Mouse (Mus musculus) cerebellum, postnatal 10 days (tissue): Measurements from ENCODE around the gene Zfp180.
A peak's percentile ranks its signal among the peaks of the same experiment; 100 is the strongest.
"Not testable (repeated sequence)": the region's sequence is repeated elsewhere in the genome, so short reads cannot be mapped to it uniquely, and the experiment has no call there.

Source experiments
- DNase-seq, 2 experiments: peaks; one replicate each; pipeline ENCODE4 v3.0.0; 2021; ENCODE audit warnings: mixed read lengths in 2 of 2

The Zfp180 gene

DNA sequence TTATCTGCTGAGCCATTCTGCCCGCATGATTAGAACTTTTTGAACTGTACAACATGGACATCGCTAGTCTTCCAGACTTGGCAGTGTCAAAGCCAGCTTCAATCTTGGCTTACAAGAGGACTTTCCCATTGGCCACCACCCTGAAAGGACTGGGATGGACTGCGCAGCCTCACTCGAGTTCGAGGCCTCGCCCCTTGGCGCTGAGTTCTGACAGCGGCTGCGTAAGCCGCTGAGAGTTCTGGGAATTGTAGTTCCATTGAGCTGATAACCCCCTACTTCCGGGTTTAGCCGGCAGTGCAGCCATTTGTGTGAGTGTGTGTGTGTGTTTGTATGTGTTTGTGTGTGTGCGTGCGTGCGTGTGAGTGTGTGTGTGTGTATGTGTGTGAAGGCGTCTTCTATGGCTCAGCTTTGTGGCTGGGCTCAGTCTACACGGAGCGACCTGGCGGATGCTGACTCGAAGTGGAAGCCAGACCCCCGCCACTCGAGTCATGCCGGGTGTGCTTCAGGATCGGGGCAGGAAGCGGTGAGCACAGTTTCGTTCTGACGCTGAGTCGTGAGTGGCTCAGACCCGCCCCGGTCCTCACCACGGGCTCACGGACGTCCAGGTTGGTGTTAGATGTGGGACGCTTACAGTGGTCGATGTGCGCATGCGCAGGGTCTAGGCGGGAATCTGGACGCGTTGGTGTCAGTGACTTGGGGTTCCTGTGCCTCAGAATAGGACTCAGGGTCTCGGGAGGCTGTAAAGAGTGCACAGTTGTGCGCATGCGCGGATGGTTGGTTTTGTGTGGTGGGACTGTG is at the start of gene Zfp180:
Gene Zfp180 (plus strand): TSS at position 291 of the 798 bp plus-strand sequence.
- peak; percentile 96 to 98 for DNase-seq

- no peak for DNase-seq
These were observed 28.9 kb upstream of the Zfp180 start, which contains the start of gene Vmn1r183 for GRCm38 (mm10) chr7:24052660-24053304. Gene Vmn1r183 (plus strand): TSS chr7:24053254.

GRCm38 (mm10) chr7:24074424-24074823 is 7.3 kb upstream of the Zfp180 start:
- not testable (repeated sequence) for DNase-seq

DNA sequence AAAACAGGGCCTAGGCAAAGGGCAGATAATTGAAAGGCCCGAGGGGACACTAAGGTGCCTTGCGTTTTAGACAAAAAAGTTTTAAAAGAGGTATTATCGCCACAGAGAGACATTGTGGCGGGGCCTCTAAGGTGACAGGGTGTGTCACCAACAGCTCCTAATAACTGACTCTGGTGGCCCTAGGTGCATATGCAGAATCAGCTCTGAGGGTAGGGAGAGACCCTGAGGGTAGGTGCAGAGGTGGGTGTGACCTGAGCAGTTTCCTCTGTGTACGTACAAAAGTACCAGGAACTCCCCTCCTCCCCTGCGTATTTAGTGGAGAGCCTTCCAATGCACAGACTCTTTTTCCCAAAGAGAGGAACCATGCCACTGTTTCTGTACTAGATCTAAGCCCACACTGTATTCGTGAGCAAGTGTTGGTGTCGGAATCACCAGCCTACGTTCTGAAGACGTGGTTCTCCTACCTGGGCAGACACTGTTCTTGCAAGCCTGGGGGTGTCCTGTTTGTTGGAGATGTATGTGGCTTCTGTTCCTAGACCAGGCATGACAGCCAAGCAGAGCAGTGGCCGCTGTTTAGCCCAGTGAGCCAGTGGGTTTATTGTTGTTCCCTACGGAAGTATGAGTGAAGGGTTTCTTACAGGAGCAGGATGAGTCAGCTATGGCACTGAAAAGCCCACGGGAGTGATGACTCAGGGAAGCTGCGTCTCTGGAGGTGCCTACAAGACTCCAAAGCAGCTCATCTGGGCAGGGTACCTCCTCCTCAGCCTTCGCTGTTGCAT is 922 bp downstream of the Zfp180 start:
- DNase-seq, result peak in 1 of 2 experiments; percentile 5

DNA sequence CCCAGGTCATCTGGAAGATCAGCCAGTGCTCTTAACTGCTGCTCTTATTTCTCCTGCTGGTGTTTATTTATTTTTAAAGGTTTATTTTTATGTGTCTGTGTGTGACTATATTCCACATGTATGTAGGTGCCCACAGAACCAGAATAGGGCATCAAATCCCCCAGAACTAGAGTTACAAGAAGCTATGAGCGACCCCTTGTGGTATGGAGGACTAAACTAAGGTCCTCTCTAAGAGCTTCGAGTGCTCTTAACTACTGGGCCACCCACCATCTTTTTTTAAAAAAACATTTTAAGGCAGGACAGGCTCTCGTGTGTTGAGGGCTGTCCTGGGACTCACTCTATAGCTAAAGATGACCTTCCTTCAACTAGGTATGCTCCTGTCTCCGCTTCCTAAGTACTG is 5.1 kb downstream of the Zfp180 start:
- DNase-seq, result no peak

- no peak for DNase-seq
These were observed 5.9 kb downstream of the Zfp180 start for GRCm38 (mm10) chr7:24087485-24088125.

GRCm38 (mm10) chr7:24104403-24104802 is 22.7 kb downstream of the Zfp180 start:
- DNase-seq, result no peak

- DNase-seq, result peak in 1 of 2 experiments; percentile 13
These were observed 23.5 kb downstream of the Zfp180 start for GRCm38 (mm10) chr7:24105144-24105703.

DNA sequence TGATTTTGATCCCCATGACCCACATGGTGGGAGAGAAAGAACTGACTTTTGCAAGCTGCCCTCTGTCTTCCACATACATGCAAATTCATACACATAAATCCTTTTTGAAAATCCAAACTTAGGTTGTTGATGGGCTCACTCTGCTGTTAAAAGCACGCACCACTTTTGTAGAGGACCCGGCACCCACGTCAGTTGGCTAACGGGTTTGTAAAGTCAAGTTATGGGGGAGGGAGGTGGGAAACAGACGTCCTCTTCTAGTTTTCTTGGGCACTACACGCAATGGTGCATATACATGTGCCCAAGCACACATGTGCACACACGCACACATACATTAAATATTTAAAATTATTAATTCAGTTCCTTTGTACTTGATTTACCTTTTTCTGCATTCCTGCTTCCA is 29.1 kb downstream of the Zfp180 start:
- DNase-seq, result no peak

GRCm38 (mm10) chr7:24111772-24112155 is 30.0 kb downstream of the Zfp180 start:
- peak in 1 of 2 experiments; percentile 41 for DNase-seq

DNA sequence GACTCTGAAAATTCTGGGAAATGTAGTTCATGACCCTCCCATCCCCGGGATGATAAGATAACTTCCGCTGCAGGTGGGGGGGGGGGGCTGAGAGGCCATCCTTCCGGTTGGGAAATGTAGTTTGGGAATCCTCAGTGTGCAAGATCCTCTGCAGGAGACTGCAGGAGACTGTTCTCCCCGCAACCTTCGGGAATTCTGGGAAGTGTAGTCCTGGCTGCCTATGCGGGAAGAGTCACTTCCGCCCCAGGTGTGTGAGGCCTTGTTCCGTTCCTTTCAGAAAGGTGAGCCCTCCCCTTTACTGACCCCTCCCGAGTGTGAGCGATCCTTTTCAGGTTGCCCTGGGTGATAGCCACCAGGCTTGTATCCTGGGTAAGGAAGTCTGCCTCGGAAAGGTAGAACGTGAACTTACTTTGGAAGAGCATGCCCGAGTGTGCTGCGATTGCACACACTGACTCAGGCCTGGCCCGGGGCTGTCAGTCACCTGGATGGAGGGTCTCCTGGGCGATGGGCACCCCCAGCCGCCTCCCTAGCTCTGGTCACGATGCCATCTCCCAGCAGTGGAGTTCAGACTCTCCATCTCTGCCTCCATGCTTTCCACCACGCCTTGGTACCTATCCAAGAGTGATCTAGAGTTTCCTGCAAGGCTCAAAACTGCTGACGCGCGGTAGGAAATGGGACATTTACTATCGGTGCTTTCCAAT is 30.6 kb downstream of the Zfp180 start, which contains the start of gene Zfp112:
Gene Zfp112 (plus strand): TSS at position 159 of the 701 bp plus-strand sequence.
- peak; percentile 87 to 91 for DNase-seq

- DNase-seq, result peak; percentile 75 to 76
These were observed 31.3 kb downstream of the Zfp180 start for GRCm38 (mm10) chr7:24113001-24113400.

DNA sequence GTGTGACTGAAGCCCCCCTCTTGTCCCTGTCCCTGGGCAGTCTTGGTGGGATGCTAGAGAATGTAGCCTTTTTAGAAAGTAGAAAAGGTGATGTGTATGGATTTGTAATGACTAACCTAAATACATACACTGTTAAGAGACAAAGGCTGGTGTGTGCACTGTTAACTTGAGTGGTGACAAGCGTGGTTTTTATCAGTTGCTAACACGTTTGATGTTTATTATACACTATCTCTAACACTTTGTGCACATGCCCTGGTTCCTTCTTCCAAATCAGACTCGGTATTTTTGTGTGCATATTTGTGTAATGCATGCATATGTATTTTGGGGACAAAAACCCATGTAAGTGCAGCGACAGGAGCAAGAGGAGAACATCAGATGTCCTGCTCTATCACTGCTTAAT is 34.9 kb downstream of the Zfp180 start:
- no peak for DNase-seq

GRCm38 (mm10) chr7:24133425-24133995 is 51.8 kb downstream of the Zfp180 start:
- peak in 1 of 2 experiments; percentile 6 for DNase-seq

DNA sequence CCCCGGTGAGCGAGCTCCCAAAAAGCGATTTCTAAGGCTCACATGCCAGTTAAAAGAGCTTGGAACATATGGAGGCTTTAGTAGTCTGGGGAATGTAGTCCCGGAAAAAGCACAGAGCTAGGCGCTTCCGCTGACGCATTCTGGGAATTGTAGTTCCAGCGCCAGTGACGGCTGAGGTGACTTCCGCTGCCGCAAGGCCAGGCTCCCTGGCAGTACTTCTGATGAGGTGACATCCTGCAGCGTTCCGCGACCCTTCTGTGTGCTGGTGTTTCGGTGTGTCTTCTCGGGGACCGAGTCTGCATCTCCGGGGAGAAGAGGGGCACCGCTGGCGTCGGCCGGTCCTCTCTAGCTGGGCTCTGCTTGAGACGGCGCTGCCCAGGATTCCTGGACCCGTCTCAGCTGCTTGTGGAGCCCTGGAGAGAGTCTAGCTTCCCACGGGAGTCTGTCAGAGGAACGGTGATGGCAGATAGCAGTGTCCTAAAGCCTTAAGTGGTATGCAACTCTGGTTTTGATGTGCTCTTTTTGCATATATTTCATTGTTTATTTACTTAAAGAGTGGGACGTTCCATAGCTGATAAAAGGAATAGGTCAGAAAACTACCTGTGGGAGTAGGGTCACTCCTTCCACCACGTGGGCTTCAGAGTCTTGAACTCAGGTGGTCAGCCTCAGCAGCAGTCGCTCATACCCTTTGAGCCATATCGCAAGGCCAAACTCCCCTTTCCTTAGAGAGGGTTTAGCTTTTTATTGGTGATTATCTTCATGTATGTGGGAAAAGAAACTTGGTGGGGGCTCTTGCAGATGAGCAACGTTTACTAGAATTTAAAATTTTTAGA is 52.5 kb downstream of the Zfp180 start, which contains the start of gene Zfp235:
Gene Zfp235 (plus strand): TSS at position 174 of the 833 bp plus-strand sequence.
- DNase-seq, result peak; percentile 90 to 92

- DNase-seq, result no peak
These were observed 60.8 kb downstream of the Zfp180 start for GRCm38 (mm10) chr7:24142566-24142965.

- peak; percentile 26 to 31 for DNase-seq
These were observed 71.5 kb downstream of the Zfp180 start for GRCm38 (mm10) chr7:24153272-24153671.
